Mouse (Mus musculus) limb, embryonic 11.5 days (tissue): ENCODE data around the gene Enpp6. TPM values are rescaled to one million over a fixed set of nuclear protein-coding genes. Genes with fewer than 3 reads are reported as not detected.

Experiments
- ATAC-seq: fragments of 200-750 bp; cut with Nextera tagmentation; 2 replicates; pipeline ENCODE4 v1.8.0; 2017; ENCODE audit warnings: low read depth; ENCODE audit not compliant: insufficient number of reproducible peaks, low FRiP score, low TSS enrichment
- DNase-seq: peaks from one replicate; pipeline ENCODE4 v3.0.0-alpha.2; 2015; ENCODE audit warnings: low spot score
- H3K27ac ChIP-seq: fragments of 300-500 bp; sonication (generic); replicated peaks from 2 replicates; pipeline ENCODE4 v1.5.1; 2014; ENCODE audit warnings: low read depth, mild to moderate bottlenecking, low read length
- H3K27me3 ChIP-seq: fragments of 300-500 bp; sonication (generic); 2 replicates; pipeline ENCODE4 v1.6.1; 2014; ENCODE audit warnings: mild to moderate bottlenecking, low read length, mixed read lengths; ENCODE audit not compliant: control insufficient read depth, insufficient read depth
- H3K36me3 ChIP-seq: fragments of 300-500 bp; sonication (generic); 2 replicates; pipeline ENCODE4 v1.6.1; 2014; ENCODE audit warnings: mild to moderate bottlenecking, low read length, moderate library complexity, mixed read lengths; ENCODE audit not compliant: control insufficient read depth, insufficient read depth
- H3K4me1 ChIP-seq: fragments of 300-500 bp; sonication (generic); 2 replicates; pipeline ENCODE4 v1.6.1; 2014; ENCODE audit warnings: low read length, mixed read lengths; ENCODE audit not compliant: control insufficient read depth, insufficient read depth
- H3K4me2 ChIP-seq: fragments of 300-500 bp; sonication (generic); 2 replicates; pipeline ENCODE4 v1.6.1; 2014; ENCODE audit warnings: low read depth, mild to moderate bottlenecking, moderate library complexity; ENCODE audit not compliant: severe bottlenecking
- H3K4me3 ChIP-seq: fragments of 300-500 bp; sonication (generic); 2 replicates; pipeline ENCODE4 v1.5.1; 2014; ENCODE audit warnings: low read depth, low read length
- H3K9ac ChIP-seq: fragments of 300-500 bp; sonication (generic); 2 replicates; pipeline ENCODE4 v1.6.1; 2014; ENCODE audit warnings: mild to moderate bottlenecking, low read length
- H3K9me3 ChIP-seq: fragments of 300-500 bp; sonication (generic); 2 replicates; pipeline ENCODE4 v1.6.1; 2016; ENCODE audit warnings: low read length; ENCODE audit not compliant: control insufficient read depth
- WGBS: fragments of 180-500 bp; shearing (Covaris S2); extraction: QIAGEN DNeasy Blood & Tissue Kit; methylation state at CpG from one replicate; pipeline ENCODE4 v1.1.7; 2014; 5-methylcytosine and 5-hydroxymethylcytosine counted together
- polyA plus RNA-seq: library from polyadenylated mRNA; unstranded; fragments of >200 nt; fragmentation: Nextera tagmentation; extraction: Ambion mirVana; gene quantifications from 2 replicates; pipeline ENCODE4 v1.2.1, GENCODE M21; 2014

Enpp6 gene
- polyA plus RNA-seq, 1 experiment from 2014 or later = 0.77 TPM

- Histone ChIP-seq H3K9ac (no peak overlapping the region), H3K9me3 (no peaks in the 10 kb centered on the region), H3K4me3 (no peak overlapping the region), H3K4me1 (no peaks in the 10 kb centered on the region), H3K4me2 (no peak overlapping the region), H3K36me3 (no peaks in the 10 kb centered on the region), H3K27me3 (no peaks in the 10 kb centered on the region), H3K27ac (no peak overlapping the region)
- no peak for ATAC-seq
- DNase-seq = peak; percentile 90
- 24% methylated on average over 7 of the region's 7 CpGs for WGBS
Measured at GRCm38 (mm10) chr8:46953472-46953871, 33.2 kb upstream of the Enpp6 start.

DNA sequence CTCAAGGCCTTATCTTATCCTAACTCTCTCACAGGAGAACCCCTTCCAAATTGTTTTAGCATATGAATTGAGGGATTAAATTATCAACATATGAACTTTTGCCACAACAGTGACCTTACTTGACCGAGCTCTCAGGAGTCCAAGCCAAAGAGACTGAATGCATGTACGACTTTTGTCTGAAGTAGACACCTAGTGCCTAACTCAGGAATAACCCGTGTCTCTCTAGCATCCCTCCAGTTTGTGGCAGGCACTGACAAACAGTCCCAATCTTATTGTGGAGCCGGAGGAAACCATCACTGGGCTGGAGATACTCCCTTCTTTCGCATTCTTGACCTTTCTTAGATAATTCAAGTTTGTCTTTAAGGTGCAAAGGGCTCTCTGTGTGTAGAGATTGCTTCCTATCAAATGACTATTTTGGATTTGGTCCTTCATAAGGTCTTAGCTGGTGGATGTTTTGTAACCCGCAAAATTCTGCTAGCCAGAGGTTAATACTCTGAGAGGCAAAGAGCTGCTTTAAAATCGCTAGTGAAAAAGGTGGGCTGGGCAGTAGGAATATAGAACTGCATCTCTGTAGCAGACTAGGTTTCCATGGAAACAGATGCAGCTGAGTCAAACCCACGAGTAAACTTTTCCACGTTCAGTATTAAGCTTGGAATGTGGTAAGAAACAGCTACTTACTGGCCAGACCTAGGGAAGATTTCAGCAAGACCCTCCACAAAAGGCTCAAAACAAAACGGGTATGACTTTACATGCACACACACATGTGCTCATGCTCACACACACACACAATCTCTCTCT is 23.9 kb upstream of the Enpp6 start:
- H3K36me3 ChIP-seq = no peaks in the 10 kb centered on the region
- H3K9me3 ChIP-seq = no peaks in the 10 kb centered on the region
- no peak for ATAC-seq
- H3K27ac ChIP-seq = no peak overlapping the region; the same call in 1 of the 2 replicates
- H3K9ac ChIP-seq = no peak overlapping the region
- DNase-seq = no peak
- peaks cover 6% of the 10 kb centered on the region; the same call in 1 of the 2 replicates for H3K4me1 ChIP-seq
- WGBS = 54% methylated on average over 10 of the region's 10 CpGs
- H3K27me3 ChIP-seq = no peaks in the 10 kb centered on the region
- no peak overlapping the region for H3K4me3 ChIP-seq
- H3K4me2 ChIP-seq = no peak overlapping the region

DNA sequence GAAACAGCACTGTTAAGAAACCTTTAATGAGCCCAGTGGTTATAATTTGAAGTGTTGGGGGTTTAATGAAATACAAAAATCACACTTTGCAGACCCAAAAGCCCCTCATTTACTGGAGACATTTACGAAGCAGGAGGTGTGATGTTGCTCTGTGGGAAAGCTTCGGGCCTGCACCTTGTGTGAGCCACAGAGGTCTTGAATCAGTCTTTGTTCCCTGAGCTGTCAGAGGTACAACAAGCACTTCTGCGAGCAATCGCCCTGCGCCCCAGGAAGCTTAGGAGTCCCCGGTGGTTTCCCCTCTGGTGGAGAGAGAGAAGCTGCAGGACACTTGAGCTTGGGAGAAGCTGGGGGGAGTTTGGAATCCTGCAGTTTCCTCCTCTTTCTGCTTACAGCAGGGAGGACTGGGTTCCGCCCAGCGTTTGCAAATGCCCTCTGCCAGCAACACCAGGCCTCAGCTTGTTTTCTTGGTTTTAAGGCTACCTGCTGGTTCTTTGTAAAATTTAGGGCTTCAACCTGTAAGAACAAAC is 23.0 kb upstream of the Enpp6 start:
- Histone ChIP-seq H3K9me3 (no peaks in the 10 kb centered on the region), H3K4me1 (peaks cover 6% of the 10 kb centered on the region; the same call in 1 of the 2 replicates), H3K9ac (no peak overlapping the region), H3K4me2 (no peak overlapping the region), H3K27me3 (no peaks in the 10 kb centered on the region), H3K4me3 (no peak overlapping the region), H3K27ac (peak overlapping the region; percentile 79), H3K36me3 (no peaks in the 10 kb centered on the region)
- ATAC-seq (0 out of 2 replicates have a peak, but pooled peaks have one; percentile 35), DNase-seq (peak; percentile 53)
- WGBS = 21% methylated on average over 8 of the region's 8 CpGs

DNA sequence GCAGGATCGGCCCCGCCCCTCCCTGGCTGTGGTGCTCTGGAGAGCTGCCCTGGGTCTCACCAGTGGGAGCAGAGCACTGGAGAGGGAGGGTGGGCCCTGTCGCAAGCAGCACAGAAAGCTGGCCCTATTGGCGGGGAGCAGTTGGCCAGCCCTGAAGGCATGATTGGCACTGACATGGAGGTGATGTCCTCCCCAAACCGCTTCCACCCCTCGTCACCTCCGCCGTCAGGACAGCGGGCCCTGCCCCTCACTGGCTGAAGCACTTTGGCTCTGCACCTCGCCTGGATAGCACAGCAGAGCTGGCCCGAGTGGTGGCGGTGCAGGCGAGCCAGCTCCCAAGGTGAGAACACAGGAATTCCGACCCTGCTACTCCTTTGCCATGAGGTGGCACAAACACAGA is 20.9 kb upstream of the Enpp6 start:
- WGBS = 39% methylated on average over 14 of the region's 14 CpGs
- DNase-seq (no peak), ATAC-seq (peak; percentile 65; the same call in 1 of the 2 replicates)
- no peaks in the 10 kb centered on the region for H3K9me3 ChIP-seq
- H3K27me3 ChIP-seq = no peaks in the 10 kb centered on the region
- no peak overlapping the region for H3K4me3 ChIP-seq
- peaks cover 10% of the 10 kb centered on the region for H3K4me1 ChIP-seq
- H3K27ac ChIP-seq = no peak overlapping the region
- H3K9ac ChIP-seq = peak overlapping the region; percentile 23; the same call in 1 of the 2 replicates
- H3K4me2 ChIP-seq = no peak overlapping the region
- H3K36me3 ChIP-seq = no peaks in the 10 kb centered on the region

GRCm38 (mm10) chr8:46968721-46969120 is 18.0 kb upstream of the Enpp6 start:
- 92% methylated on average over 3 of the region's 3 CpGs for WGBS
- ATAC-seq = no peak

GRCm38 (mm10) chr8:46969386-46969785 is 17.3 kb upstream of the Enpp6 start:
- no peak overlapping the region for H3K9ac ChIP-seq
- ATAC-seq (no peak), DNase-seq (no peak)
- no peaks in the 10 kb centered on the region for H3K36me3 ChIP-seq
- no peak overlapping the region for H3K4me2 ChIP-seq
- no peaks in the 10 kb centered on the region for H3K27me3 ChIP-seq
- peaks cover 5% of the 10 kb centered on the region for H3K4me1 ChIP-seq
- no peaks in the 10 kb centered on the region for H3K9me3 ChIP-seq
- H3K4me3 ChIP-seq = no peak overlapping the region
- WGBS = 73% methylated on average over 2 of the region's 2 CpGs
- H3K27ac ChIP-seq = no peak overlapping the region

More at GRCm38 (mm10) chr8:46968721-46969120, 18.0 kb upstream of the Enpp6 start:
- H3K4me2 ChIP-seq = no peak overlapping the region
- no peak overlapping the region for H3K9ac ChIP-seq
- no peaks in the 10 kb centered on the region for H3K36me3 ChIP-seq
- no peak for DNase-seq
- H3K4me3 ChIP-seq = no peak overlapping the region
- H3K27me3 ChIP-seq = no peaks in the 10 kb centered on the region
- no peak overlapping the region for H3K27ac ChIP-seq
- peaks cover 7% of the 10 kb centered on the region for H3K4me1 ChIP-seq
- no peaks in the 10 kb centered on the region for H3K9me3 ChIP-seq

DNA sequence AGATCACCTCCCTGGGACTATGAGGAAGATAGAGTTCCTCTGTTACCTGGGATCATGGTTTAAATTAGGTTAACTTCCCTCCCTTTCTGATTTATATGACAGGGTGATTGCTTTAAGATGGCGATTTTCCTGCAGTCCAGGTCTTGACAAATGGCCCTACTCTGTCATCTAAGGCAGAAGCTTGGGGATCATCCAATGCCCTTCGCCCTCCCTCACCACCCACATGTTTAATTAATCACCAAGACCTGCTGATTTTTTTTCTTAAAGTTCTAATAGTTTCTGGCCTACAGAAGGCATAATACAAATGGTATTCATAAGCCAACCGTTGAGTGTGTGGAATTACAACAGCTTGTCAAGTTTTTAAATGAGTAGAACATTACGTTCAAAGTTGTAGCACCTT is 9.3 kb upstream of the Enpp6 start:
- no peak for ATAC-seq
- DNase-seq = no peak
- no peaks in the 10 kb centered on the region for H3K36me3 ChIP-seq
- no peaks in the 10 kb centered on the region for H3K4me1 ChIP-seq
- H3K27ac ChIP-seq = no peak overlapping the region
- no peak overlapping the region for H3K9ac ChIP-seq
- H3K4me3 ChIP-seq = no peak overlapping the region
- H3K4me2 ChIP-seq = no peak overlapping the region
- H3K27me3 ChIP-seq = no peaks in the 10 kb centered on the region
- H3K9me3 ChIP-seq = no peaks in the 10 kb centered on the region
- WGBS = 67% methylated on average over 4 of the region's 4 CpGs

DNA sequence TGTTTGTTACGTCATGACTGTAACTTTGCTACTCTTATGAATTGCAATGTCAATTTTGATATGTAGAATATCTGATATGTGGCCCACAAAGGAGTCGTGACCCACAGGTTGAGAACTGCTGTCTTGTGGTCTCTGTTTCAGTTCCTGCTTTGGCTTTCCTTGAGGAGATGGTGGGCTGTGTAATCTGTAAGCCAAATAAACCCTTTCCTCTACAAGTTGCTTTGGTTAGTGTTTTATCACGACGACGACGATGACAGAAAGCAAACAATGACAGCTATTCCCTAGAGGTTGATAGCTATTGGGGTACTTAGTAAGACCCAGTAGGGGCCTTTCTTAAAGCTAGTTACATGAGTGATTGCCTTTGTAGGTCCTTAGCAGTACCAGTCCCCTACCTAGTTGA is 4.5 kb upstream of the Enpp6 start:
- Histone ChIP-seq H3K4me2 (no peak overlapping the region), H3K27ac (no peak overlapping the region), H3K9ac (no peak overlapping the region), H3K4me1 (no peaks in the 10 kb centered on the region), H3K27me3 (no peaks in the 10 kb centered on the region), H3K4me3 (no peak overlapping the region), H3K36me3 (no peaks in the 10 kb centered on the region), H3K9me3 (no peaks in the 10 kb centered on the region)
- 87% methylated on average over 6 of the region's 6 CpGs for WGBS
- no peak for ATAC-seq
- no peak for DNase-seq
